Mouse (Mus musculus): ENCODE data around the gene Arf4. TPM values are rescaled to one million over a fixed set of nuclear protein-coding genes. Genes with fewer than 3 reads are reported as not detected.

Arf4 gene
- polyA plus RNA-seq, 1 experiment: 128 TPM

DNA sequence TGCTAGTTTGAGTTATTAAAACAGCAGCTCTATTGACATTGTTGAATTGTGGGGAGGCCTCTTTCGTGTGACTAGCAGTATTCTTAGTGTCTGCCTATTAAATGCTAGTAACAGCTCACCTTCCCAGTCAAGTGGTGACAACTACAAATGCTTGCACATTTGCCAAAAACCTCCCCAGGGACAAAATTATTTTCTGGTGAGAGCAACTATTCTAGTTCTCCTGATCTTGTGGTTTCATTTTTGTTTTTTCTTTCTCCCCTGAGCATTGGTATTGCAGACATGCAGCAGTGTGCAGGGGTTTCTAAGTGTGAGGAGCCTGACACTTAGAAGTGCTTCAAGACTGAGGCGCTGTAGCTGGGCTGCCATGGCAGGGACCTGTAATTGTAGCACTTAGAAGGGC lies 9.9 kb downstream of the Arf4 start:
- no peaks in the 10 kb centered on the region for H3K27me3 ChIP-seq (ENCODE audit: control insufficient read depth, insufficient read depth, insufficient read length)
- peaks cover 23% of the 10 kb centered on the region for H3K36me3 ChIP-seq (ENCODE audit: control insufficient read depth, insufficient read depth)
- H3ac ChIP-seq (ENCODE audit: control insufficient read depth, insufficient read length): no peak overlapping the region
- H3K4me2 ChIP-seq (ENCODE audit: low read depth): no peak overlapping the region
- peaks cover 80% of the 10 kb centered on the region for H3K79me2 ChIP-seq (ENCODE audit: control insufficient read depth, insufficient read depth)
- TF ChIP-seq MYOG (IDR thresholded peaks at IDR 0.05; ENCODE audit: control insufficient read depth in 1 of 3, insufficient read depth in 1 of 3, insufficient read length in 2 of 3, low read depth in 2 of 3) (no peak), TCF12 (IDR thresholded peaks at IDR 0.05; ENCODE audit: insufficient read depth, poor library complexity, severe bottlenecking) (no peak), REST (IDR thresholded peaks at IDR 0.05; ENCODE audit: insufficient read depth, insufficient read length) (no peak), CEBPB (IDR thresholded peaks at IDR 0.05; ENCODE audit: insufficient read depth, poor library complexity, severe bottlenecking) (no peak), SRF (IDR thresholded peaks at IDR 0.05; ENCODE audit: control insufficient read depth, insufficient read length, low read depth) (no peak), MAX (IDR thresholded peaks at IDR 0.05; ENCODE audit: low read depth) (no peak), E2F4 (IDR thresholded peaks at IDR 0.05; ENCODE audit: insufficient read depth) (no peak), POLR2A (IDR thresholded peaks at IDR 0.05; ENCODE audit: insufficient read length, low read depth) (no peak), USF1 (IDR thresholded peaks at IDR 0.05; ENCODE audit: low read depth) (no peak), POLR2AphosphoS2 (IDR thresholded peaks at IDR 0.05; ENCODE audit: insufficient read length, low read depth) (no peak), MYOD1 (IDR thresholded peaks at IDR 0.05; ENCODE audit: control insufficient read depth in 1 of 3, insufficient read length in 2 of 3, low read depth in 2 of 3) (no peak), TCF3 (IDR thresholded peaks at IDR 0.05; ENCODE audit: insufficient read length, low read depth) (no peak)
- H3K4me3 ChIP-seq: no peak overlapping the region

DNA sequence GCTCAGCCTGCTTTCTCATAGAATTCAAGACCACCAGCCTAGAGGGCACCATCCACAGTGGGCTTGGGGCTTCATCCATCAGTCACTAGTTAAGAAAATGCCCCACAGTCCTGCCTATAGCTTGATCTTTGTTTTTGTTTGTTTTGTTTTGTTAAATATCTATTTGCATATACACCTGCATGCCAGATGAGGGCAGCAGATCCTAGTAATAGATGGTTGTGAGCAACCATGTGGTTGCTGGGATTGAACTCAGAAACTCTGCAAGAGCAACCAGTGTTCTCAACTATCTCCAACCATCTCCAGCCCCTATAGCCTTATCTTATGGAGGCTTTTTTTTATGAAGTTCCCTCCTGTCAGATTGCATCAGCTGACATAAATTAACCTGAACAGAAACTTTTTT lies 14.0 kb downstream of the Arf4 start:
- H3K36me3 ChIP-seq (ENCODE audit: control insufficient read depth, insufficient read depth): peaks cover 55% of the 10 kb centered on the region
- TF ChIP-seq POLR2AphosphoS2 (IDR thresholded peaks at IDR 0.05; ENCODE audit: insufficient read length, low read depth) (no peak), USF1 (IDR thresholded peaks at IDR 0.05; ENCODE audit: low read depth) (no peak), E2F4 (IDR thresholded peaks at IDR 0.05; ENCODE audit: insufficient read depth) (no peak)
- no peak overlapping the region for H3K4me2 ChIP-seq (ENCODE audit: low read depth)
- peaks cover 39% of the 10 kb centered on the region for H3K79me2 ChIP-seq (ENCODE audit: control insufficient read depth, insufficient read depth)
- no peak overlapping the region for H3K4me3 ChIP-seq
- H3ac ChIP-seq (ENCODE audit: control insufficient read depth, insufficient read length): no peak overlapping the region
- no peaks in the 10 kb centered on the region for H3K27me3 ChIP-seq (ENCODE audit: control insufficient read depth, insufficient read depth, insufficient read length)

DNA sequence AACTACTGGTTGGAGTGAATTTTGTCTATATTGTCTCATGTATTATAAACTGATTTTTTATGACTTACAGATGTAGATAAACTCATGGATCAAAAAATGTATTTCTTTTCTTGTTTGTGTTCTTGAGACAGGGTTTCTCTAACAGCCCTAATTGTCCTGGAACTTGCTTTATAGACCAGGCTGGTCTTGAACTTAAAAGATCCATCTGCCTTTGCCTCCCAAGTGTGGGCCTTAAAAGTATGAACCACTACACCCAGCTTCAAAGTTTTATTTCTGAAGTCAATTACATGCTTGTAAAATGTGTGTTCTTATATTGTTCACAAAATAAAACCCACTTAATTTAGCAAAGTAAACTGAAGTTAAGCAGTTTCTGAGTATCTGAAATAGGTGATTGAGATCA lies 20.3 kb downstream of the Arf4 start:
- no peak overlapping the region for H3ac ChIP-seq (ENCODE audit: control insufficient read depth, insufficient read length)
- no peaks in the 10 kb centered on the region for H3K79me2 ChIP-seq (ENCODE audit: control insufficient read depth, insufficient read depth)
- H3K36me3 ChIP-seq (ENCODE audit: control insufficient read depth, insufficient read depth): peaks cover 38% of the 10 kb centered on the region
- no peak for TF ChIP-seq TCF12 (IDR thresholded peaks at IDR 0.05; ENCODE audit: insufficient read depth, poor library complexity, severe bottlenecking)
- TF ChIP-seq SRF (IDR thresholded peaks at IDR 0.05; ENCODE audit: control insufficient read depth, insufficient read length, low read depth): no peak
- TF ChIP-seq USF1 (IDR thresholded peaks at IDR 0.05; ENCODE audit: low read depth): no peak
- no peak for TF ChIP-seq TCF3 (IDR thresholded peaks at IDR 0.05; ENCODE audit: insufficient read length, low read depth)
- TF ChIP-seq POLR2A (IDR thresholded peaks at IDR 0.05; ENCODE audit: insufficient read length, low read depth): no peak
- no peak for TF ChIP-seq MAX (IDR thresholded peaks at IDR 0.05; ENCODE audit: low read depth)
- no peak for TF ChIP-seq MYOG (IDR thresholded peaks at IDR 0.05; ENCODE audit: control insufficient read depth in 1 of 3, insufficient read depth in 1 of 3, insufficient read length in 2 of 3, low read depth in 2 of 3)
- TF ChIP-seq CEBPB (IDR thresholded peaks at IDR 0.05; ENCODE audit: insufficient read depth, poor library complexity, severe bottlenecking): no peak
- no peak for TF ChIP-seq POLR2AphosphoS2 (IDR thresholded peaks at IDR 0.05; ENCODE audit: insufficient read length, low read depth)
- no peak for TF ChIP-seq REST (IDR thresholded peaks at IDR 0.05; ENCODE audit: insufficient read depth, insufficient read length)
- no peak for TF ChIP-seq E2F4 (IDR thresholded peaks at IDR 0.05; ENCODE audit: insufficient read depth)
- TF ChIP-seq MYOD1 (IDR thresholded peaks at IDR 0.05; ENCODE audit: control insufficient read depth in 1 of 3, insufficient read length in 2 of 3, low read depth in 2 of 3): no peak
- H3K4me3 ChIP-seq: no peak overlapping the region
- H3K27me3 ChIP-seq (ENCODE audit: control insufficient read depth, insufficient read depth, insufficient read length): no peaks in the 10 kb centered on the region
- H3K4me2 ChIP-seq (ENCODE audit: low read depth): no peak overlapping the region

- TF ChIP-seq CEBPB (IDR thresholded peaks at IDR 0.05; ENCODE audit: insufficient read depth, poor library complexity, severe bottlenecking): no peak
- TF ChIP-seq REST (IDR thresholded peaks at IDR 0.05; ENCODE audit: insufficient read depth, insufficient read length): no peak
- no peak for TF ChIP-seq POLR2A (IDR thresholded peaks at IDR 0.05; ENCODE audit: insufficient read length, low read depth)
- TF ChIP-seq TCF12 (IDR thresholded peaks at IDR 0.05; ENCODE audit: insufficient read depth, poor library complexity, severe bottlenecking): peak; percentile 32
- peak in 2 of 3 experiments; percentile 8 to 66 for TF ChIP-seq MYOG (IDR thresholded peaks at IDR 0.05; ENCODE audit: control insufficient read depth in 1 of 3, insufficient read depth in 1 of 3, insufficient read length in 2 of 3, low read depth in 2 of 3)
- TF ChIP-seq MAX (IDR thresholded peaks at IDR 0.05; ENCODE audit: low read depth): no peak
- peak in 2 of 3 experiments; percentile 57 to 71 for TF ChIP-seq MYOD1 (IDR thresholded peaks at IDR 0.05; ENCODE audit: control insufficient read depth in 1 of 3, insufficient read length in 2 of 3, low read depth in 2 of 3)
- no peak for TF ChIP-seq USF1 (IDR thresholded peaks at IDR 0.05; ENCODE audit: low read depth)
- Histone ChIP-seq H3K4me2 (ENCODE audit: low read depth) (no peak overlapping the region), H3K36me3 (ENCODE audit: control insufficient read depth, insufficient read depth) (peaks cover 38% of the 10 kb centered on the region), H3K79me2 (ENCODE audit: control insufficient read depth, insufficient read depth) (peaks cover 2% of the 10 kb centered on the region), H3ac (ENCODE audit: control insufficient read depth, insufficient read length) (no peak overlapping the region), H3K27me3 (ENCODE audit: control insufficient read depth, insufficient read depth, insufficient read length) (no peaks in the 10 kb centered on the region), H3K4me3 (no peak overlapping the region)
Observed at GRCm38 (mm10) chr14:26660233-26660632, 22.4 kb downstream of the Arf4 start.

- H3ac ChIP-seq (ENCODE audit: control insufficient read depth, insufficient read length): no peak overlapping the region
- no peak overlapping the region for H3K4me3 ChIP-seq
- H3K4me2 ChIP-seq (ENCODE audit: low read depth): no peak overlapping the region
- TF ChIP-seq MYOD1 (IDR thresholded peaks at IDR 0.05; ENCODE audit: control insufficient read depth in 1 of 3, insufficient read length in 2 of 3, low read depth in 2 of 3) (no peak), USF1 (IDR thresholded peaks at IDR 0.05; ENCODE audit: low read depth) (no peak), REST (IDR thresholded peaks at IDR 0.05; ENCODE audit: insufficient read depth, insufficient read length) (no peak), MAX (IDR thresholded peaks at IDR 0.05; ENCODE audit: low read depth) (no peak), MYOG (IDR thresholded peaks at IDR 0.05; ENCODE audit: control insufficient read depth in 1 of 3, insufficient read depth in 1 of 3, insufficient read length in 2 of 3, low read depth in 2 of 3) (no peak)
- peaks cover 20% of the 10 kb centered on the region for H3K79me2 ChIP-seq (ENCODE audit: control insufficient read depth, insufficient read depth)
- no peaks in the 10 kb centered on the region for H3K27me3 ChIP-seq (ENCODE audit: control insufficient read depth, insufficient read depth, insufficient read length)
- H3K36me3 ChIP-seq (ENCODE audit: control insufficient read depth, insufficient read depth): peaks cover 31% of the 10 kb centered on the region
Observed at GRCm38 (mm10) chr14:26662016-26662415, 24.1 kb downstream of the Arf4 start.

Data from myocyte (in vitro differentiated cells).